Mouse (Mus musculus): ENCODE measurements at regions not wholly inside any gene's neighbourhood (a gene's known extent, or its start where the extent isn't known, plus 50 kb on each side); places are given as distances from the start of the nearest gene placed in this dataset.

DNA sequence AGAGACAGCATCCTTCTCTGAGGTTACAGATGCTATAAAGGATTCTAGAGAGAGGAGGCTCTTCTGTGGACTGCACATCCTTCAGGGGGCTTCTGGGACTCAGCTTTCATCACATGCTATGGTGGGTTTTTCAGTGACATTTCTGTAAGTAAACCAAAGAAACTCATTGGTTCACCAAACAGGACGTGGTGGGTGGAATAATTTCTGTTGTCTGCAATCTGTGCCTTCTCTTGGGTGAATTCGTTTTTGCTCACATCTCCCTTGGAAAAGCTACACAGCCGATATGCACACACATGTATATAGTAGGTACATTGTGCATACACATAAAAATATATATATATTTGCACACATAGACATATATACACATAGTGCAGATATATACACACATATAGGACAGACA, 110.2 kb downstream of the Chst1 start:
- no peak for DNase-seq (ENCODE audit: low spot score)

DNA sequence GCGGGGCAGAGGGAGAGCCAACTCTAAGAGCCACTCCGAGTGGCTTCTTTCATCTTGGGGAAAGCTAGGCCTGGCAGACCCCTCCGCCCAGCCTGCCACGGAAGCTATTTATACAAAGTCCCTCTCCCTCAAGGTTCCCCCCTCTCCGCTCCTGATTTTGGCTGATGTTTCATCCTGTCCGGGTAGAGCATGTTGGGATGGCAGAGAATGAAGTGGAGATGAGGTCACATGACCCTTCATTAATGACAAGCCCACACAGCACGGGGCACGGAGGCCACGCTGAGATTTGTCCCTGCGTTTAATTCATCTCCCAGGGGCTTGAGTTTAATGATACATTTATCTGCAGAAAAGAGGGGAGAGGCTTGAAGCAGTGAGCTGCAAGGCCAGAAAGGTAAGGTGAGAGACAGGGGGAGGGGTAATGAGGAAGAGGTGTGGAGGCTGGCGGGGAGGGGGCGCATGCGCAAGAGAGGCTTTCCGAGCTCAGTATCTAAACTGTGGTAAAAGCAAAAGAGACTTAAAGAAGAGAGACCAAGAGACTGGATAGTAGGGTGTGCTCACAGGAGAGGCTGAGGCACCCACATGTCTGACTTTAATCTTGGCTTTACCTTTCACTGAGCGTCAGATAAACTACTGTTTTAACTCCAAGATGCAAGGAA, 111.7 kb downstream of the Chst1 start:
- no peak for DNase-seq (ENCODE audit: low spot score)

DNA sequence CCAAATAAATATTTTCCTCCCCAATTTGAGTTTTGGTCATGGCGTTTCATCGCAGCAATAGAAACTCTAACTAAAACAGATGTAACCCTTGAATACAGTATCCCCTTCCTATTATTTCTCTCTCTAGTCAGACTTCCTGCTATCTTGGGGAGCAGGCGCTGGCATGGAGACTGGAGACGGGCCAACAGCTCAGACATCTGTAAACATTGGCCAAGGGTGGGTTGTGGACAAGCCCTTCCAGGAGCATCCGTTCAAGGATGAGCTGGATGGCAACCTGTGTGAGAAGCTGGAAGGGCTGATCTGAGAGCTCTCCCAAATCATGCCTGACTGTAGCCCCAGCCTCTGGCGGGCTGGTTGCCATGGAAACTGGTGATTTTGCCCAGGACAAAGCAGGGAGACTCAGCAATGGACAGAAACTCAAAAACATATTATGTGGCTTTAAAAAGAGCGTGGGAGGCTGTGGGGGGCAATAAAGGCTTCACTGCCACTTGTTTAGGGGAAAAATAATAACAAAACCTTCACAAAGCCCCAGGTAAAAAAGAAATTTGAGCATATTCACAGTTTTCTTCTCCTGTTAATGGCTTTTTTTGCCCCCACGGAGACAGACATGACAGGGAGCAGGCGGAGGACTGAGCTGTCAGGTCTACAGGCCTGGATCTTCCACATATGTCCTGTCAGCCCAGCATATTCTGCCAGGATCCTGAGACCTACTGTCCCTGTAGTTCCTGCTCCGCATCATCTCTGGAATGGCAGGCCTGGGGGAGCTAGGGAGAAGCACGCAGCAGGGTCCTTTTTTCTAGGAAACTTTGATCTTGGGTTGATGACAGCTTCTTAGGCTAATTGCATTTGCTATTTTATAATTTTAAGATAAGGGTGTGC, 113.0 kb downstream of the Chst1 start:
- no peak for DNase-seq (ENCODE audit: low spot score)

DNA sequence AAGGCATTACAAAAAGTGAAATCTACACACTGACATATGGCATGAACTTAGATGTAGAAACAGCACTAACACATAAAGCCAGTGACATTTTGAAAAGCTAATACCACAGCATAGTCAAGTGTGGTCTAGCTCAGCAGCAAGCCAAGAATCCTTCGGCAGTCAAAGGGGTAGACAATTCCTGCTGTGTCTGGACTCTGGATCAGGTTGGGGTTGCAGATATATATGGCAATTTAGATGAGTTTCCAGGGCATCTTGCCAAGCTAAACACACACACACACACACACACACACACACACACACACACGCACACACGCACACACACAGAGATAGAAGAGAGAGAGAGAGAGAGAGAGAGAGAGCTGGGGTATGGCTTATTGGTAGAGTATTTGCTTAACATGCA, 118.2 kb downstream of the Chst1 start:
- no peak for DNase-seq (ENCODE audit: low spot score)

DNA sequence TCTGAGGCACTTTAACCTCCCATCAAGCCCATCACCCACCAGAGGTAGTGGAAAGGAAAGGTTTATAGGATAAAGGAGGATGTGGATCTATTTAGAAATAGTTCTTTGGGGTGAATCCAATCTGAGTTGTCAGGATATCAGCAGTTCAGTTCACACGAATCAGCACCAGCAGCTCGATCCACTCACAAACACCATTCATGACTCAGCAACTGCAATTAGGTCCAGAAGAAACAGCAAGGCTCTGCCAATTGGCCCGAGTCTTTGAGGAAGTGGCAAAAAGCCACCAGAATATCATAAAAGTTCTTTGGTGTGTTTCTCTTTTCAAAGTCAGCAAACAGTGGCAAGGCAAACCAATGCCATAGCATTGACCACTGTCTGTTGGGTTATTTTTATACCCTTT, 122.4 kb downstream of the Chst1 start:
- DNase-seq (ENCODE audit: low spot score), result no peak

DNA sequence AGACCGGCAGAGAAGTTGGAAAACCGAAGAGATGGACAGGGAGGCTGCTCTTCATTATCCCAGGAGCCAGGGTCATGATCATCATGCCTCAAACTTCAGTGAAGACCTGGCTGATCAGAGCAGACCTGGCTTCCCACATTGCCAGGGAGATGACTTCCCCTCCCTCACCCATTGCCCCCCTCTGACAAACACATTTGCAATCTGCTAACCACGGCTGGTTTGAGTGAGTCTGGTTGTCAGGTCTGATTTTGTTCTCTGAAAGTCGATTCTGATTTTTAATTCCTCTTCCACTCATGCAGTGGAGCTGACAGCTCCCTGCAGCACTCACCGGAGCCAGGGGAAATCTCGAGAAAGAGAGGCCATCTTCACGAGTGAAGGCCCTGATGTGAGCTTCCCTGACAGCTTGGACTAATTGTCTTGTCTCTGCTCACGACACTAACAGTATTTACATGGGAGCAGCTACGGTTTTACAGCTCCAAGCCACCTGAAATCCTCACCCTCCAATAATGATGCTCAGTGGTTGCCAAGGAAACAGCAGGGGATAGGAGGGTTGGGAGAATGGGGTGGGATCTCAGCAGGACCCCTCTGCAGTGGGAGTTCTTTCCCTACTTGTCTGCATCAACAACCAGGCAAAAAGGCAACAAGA, 124.2 kb downstream of the Chst1 start:
- no peak for DNase-seq (ENCODE audit: low spot score)

DNA sequence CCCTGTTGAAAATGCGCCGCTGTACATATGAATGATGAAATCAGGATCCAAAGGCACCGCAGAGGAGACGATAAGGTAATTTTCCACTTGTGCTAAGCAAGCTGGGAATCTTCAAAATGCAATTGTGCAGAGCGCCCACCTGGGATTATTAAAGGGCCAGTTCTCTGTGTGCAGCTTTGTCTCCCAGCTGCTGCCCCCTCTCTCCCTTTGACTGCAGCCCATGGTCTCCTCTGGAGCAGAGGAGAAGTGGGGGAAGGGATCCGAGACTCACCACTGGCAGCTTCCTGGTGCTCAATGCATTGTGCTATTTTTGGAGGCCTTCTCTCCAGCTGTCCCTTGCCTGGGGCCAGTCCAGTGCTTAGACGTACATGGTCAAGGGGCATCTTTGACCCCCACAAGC, 127.1 kb downstream of the Chst1 start:
- no peak for DNase-seq (ENCODE audit: low spot score)

DNA sequence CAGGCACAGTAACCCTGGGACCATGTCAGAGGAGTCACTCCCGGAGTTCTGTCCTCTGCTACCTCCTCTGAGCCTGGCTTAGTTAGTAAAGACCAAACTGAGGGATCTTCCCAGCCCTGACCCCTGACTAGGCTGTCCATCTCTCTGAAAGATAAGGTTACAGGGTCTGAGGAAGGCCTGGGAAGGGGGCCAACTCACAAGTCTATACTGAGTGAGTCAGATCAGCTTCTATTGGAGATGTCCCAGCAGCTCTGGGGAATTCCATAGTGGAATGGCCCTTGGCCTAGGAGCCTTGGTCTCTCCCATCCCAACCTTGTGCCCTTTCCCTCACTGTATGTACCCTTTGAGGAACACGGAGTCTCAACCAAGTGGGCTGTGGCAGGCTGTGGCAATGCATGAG, 127.7 kb downstream of the Chst1 start:
- DNase-seq (ENCODE audit: low spot score), result no peak

DNA sequence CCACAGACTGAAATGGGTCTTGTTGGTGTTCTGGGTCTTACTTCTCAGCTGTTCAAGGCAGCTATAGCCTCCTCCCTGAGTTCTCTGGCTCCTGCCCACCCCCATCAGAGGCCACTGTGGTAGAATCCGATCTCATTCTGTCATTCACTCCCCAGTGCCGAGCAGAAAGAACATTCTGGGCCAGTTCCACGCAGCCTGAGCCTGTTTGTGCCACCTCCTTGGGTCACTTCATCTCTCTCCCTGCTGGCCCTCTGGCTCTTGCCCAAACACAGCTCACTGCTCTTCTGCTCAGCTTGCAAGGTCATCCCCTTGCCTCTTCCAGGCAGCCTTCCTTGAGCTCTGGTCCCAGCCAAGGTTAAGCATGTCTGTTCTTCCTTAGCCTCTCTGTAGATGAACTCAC, 128.9 kb downstream of the Chst1 start:
- no peak for DNase-seq (ENCODE audit: low spot score)

DNA sequence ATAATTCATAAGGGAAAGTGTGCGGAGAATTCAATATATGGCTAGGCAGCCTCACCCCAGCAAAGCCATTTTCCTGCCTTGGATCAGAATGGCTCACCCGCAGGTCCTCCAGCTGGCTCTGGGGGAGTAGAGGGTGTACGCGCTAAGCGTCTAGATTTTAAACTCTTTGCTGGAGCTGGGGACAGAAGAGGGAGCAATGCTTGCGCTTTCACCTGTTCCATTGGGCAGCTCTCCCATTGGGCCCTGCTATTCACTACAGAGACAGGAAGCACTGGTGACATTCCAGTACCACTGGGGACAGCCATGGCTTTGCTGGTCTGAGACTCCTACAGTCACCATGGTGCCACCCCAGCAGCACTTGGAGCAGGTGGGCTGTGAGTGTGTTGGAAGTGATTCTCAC, 130.9 kb downstream of the Chst1 start:
- DNase-seq (ENCODE audit: low spot score), result no peak

DNA sequence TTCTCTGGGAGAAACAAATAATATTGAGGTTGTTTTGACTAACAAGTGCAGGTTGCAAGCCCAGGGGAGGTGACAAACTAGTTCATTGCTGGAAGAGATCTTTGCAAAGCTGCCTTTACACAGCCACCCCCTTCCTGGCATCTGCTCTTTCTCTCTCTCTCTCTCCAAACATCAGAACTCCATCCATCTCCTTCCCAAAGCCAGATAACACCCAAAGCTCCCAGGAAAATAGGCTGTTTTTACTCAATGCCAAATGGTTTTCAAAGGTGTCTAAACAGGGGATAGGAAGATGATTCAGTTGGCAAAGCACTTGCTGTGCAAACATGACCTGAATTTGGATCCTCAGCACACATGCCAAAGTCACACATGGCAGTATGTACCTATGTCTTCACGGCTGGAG, 133.9 kb downstream of the Chst1 start:
- DNase-seq (ENCODE audit: low spot score), result no peak

DNA sequence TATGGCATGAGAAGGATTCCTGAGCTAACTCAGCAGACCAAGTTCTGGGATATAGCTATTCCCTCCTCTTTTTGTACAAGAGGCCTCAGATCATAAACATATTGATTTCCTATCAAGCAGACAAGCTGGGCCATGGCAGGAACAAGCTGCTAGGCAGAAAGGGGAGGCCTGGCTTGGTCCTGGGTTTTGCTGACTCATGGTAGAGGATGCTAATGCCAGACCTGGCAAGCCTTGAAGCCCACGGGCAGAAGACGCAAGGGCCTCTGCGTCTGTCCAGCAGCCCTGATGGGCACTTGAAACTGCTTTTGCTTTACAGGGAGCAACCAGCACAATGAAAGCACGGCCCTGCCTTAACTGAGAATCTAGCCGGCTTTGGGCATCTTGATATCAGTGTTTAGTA, 136.3 kb downstream of the Chst1 start:
- DNase-seq (ENCODE audit: low spot score), result no peak

DNA sequence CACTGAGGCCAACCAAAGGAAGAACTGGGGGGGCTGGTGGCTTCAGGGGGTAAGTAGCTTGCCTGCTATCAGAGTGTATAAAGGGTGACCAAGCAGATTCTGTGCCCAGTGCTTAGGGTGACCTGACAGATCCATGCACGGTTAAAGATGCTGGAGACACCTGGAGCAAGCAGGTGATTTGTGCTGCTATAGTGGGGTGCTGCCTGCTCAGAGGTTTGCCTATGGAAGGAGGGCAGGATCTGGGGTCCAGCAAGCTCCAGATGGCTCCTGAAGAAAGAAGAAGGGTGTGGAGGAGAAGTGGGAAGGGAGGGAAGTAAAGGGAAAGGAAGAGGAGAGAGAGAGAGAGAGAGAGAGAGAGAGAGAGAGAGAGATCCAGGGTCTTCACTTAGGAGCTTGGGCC, 137.8 kb downstream of the Chst1 start:
- no peak for DNase-seq (ENCODE audit: low spot score)

DNA sequence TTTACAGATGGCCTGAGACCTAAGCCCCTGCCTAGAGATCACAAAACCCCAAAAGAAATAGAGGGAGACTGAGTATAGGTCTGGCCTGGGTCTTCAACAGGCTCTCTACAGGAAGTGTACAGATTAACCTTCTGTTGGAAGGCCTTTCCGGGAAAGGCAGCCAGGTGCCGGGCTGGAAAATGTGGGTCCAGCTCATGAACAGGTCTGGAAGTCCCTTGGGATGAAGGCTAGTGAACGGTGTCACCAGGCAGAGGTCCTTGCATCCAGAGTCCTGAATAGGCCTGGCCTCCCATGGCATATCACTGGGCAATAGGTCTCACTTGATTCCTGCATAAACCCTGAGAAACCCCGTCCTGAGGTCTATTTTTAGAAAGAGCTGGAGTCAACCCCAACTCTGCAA, 140.1 kb downstream of the Chst1 start:
- DNase-seq (ENCODE audit: low spot score), result no peak

DNA sequence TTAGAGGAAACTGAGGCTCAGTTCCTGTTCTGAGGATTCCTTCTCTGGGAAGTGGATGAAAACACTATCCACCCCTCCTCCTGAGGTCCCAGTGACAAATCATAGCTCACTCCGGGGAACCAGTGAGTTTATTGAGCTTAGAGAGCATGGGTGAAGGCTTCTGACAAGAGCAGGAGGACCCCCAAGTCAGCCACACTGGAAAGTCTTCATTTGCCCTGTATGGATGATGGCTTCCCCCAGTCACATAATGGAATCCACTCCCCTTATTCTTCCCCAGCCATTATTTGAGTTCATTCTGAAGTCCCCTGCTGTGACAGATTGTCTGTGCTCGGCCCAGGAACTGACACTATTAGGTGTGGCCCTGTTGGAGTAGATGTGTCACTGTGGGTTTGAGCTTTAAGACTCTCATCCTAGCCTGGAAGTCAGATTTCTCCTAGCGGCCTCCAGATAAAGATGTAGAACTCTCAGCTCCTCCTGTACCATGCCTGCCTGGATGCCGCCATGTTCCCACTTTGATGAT, 141.3 kb downstream of the Chst1 start:
- DNase-seq (ENCODE audit: low spot score), result no peak

DNA sequence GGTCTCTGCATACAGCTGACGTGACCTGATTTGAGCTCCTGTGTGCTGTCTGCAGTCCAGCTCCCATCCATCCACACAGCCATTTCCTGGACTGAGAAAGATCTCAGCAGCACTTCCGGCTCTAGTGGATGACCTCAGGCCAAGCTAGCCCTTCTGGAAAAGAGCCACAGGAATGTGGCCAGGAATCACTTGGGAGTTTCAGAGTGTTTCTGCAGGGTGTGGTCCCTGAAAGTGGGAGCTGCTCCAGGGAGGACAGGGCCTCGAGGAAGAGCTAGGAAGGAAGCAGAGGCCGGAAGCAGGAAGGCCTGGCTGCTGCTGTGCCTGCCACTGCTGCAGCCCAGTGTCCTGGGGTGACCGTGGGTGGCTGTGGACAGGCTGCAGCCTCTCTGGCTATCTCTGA, 142.5 kb downstream of the Chst1 start:
- DNase-seq (ENCODE audit: low spot score), result no peak

DNA sequence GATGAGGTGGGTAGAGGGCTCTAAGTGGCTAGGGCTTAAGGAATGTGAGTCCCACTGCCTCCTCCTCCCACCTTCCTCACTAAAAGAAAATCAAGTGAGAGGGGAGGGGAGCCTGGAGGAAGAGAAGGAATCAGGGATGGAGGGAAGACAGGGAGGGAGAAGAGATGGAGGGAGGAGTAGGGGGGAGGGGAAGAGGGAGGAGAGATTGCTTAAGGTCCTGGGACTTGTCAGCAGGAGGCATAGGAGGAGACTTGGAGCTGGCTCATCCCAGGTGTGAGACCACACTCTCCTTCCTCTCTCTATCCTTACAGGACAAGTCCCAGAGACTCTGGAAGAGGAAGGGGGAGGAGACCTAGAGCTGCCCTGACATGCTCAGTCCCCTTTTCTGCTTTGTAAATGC, 143.2 kb downstream of the Chst1 start:
- no peak for DNase-seq (ENCODE audit: low spot score)

DNA sequence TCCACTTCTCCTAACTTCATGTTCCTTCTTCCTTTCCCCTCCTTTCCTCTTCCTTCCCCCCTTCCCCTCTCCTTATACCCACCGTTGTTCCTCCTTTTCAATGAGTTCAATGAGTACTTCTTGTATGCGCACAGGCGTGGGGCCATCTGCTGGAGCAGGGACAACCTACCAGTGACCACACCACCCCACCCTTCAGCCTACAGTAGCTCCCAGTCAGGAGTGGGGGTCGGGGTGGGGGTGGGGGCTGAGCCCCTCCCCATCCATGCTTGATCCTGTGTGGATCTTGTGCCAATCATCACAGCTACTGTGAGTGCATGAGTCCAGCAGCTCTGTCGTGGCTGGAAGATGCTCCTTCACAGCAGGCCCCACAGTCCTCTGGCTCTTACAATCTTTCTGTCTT, 143.6 kb downstream of the Chst1 start:
- no peak for DNase-seq (ENCODE audit: low spot score)

DNA sequence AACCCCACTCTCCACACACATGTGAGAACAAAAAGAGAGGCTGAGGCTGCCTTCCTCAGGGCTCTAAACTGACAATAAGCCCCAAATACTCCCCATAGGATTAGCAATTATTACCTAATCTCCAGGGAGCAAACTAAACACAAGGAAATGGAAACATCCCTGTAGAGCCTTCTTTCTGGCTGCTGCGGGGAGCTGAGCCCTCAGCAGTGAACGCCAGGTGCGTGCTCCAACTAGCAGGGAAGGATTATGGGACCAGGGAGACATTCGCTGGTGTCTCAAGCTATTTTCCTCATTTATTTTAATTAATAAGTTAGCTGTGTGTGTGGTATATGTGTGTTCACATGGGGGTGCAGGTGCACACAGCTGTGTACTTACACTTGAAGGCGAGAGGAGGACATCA, 144.4 kb downstream of the Chst1 start:
- DNase-seq (ENCODE audit: low spot score), result no peak

DNA sequence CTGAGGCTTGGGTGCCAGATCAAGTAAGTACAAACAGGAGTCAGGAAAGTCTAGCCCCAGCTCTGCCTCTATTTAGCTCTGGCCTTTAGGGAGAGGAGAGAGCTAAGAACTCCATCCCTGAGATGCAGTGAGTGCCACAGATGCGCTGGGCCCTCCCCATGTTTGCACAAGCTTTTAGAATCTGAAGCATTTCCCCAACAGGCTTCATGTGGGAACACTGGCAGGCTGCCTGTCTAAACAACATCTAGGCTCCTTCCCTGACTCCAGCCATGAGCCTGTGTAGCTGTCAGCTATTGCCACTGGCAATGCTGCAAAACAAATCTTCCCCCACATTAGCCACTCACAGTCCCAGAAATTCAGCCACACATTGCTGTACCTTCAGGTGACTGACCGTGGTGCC, 147.9 kb downstream of the Chst1 start:
- no peak for DNase-seq (ENCODE audit: low spot score)

DNA sequence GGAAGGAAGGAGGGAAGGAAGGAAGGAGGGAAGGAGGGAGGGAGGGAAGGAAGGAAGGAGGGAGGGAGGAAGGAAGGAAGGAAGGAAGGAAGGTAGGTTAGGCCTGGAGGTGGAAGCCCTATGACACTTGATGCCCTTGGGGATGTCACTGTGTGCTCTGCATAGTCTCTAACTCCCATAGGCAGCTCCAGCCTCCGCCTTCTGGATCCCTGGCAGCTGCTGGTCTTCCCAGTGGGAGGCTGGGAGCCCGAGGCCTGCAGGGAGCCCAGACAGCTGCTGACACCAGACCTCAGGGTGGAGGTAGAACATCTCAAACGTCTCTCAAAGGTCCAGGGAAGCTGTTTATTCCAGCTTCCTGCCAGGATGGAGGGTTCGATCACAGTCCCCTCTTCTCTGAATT, 150.6 kb downstream of the Chst1 start:
- DNase-seq (ENCODE audit: low spot score), result no peak

DNA sequence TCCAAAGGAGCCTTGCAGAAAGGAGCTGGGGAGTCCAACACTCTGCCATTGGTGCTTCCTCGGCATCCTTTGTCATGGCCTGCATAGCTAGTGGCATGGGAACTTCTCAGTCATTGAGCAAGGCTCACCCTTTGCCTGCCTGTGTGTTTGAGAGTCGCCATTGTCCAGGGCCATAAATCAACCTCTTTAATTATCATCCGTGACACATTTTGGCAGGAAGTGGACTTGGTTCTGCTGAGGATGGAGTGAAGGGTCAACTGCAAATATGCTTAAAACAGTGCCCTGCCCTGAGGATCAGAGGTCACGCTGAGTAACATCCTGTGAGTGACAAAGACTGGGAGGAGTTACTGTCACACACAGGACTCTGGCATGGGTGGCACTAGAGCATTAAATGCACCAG, 151.2 kb downstream of the Chst1 start:
- no peak for DNase-seq (ENCODE audit: low spot score)

DNA sequence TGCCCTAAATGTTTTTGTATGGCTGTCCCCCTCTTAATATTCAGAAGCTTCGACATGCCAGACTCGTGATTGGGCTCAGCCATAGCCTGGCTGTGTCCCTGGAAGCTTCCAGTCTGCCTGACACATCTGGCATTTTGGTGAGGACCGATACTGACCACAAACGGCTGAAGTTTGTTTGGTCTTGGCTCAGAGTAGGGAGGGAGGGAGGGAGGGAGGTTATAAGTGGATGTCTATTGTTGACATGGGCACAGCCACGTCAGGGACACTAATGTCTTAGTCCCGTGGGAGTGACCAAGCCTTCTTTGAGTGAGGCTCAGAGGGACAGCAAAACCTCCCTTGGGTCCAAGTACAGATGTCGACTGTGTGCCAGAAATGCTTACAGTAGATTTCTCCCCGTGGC, 151.7 kb downstream of the Chst1 start:
- DNase-seq (ENCODE audit: low spot score), result no peak
